ENCODE assay signal across 32 mouse cellular contexts in genomic region chr1:86415144-86415543, GRCm38 (mm10). TPM values are rescaled to one million over a fixed set of nuclear protein-coding genes. Genes with fewer than 3 reads are reported as not detected.
A peak's percentile ranks its signal among the peaks of the same experiment; 100 is the strongest.
DNase-seq lines count a peak whose midpoint lies in the region; ATAC-seq and TF ChIP-seq lines count a peak whose summit lies in the region.
"Had no signal": no experiment of that assay in that cellular context is flagged by ENCODE, and none has a peak within 500 bp of the region (broad histone marks: within the 10 kb centered on the region; RNA-seq: fewer than 3 reads in every experiment).

No protein-coding gene starts in this region.

- peak; percentile 26 to 65; a peak in 3 of 4 replicates for TF ChIP-seq EP300 in MEL (IDR thresholded peaks at IDR 0.05; ENCODE audit: low read depth in 1 of 2, low read length in 2 of 2)

- TF ChIP-seq POLR2A in MEL (IDR thresholded peaks at IDR 0.05; ENCODE audit: control insufficient read depth in 1 of 2, insufficient read depth in 1 of 2, low read depth in 1 of 2, low read length in 2 of 2, poor library complexity in 1 of 2), result no peak

- H3K9me3 ChIP-seq in MEL (replicated peaks; ENCODE audit: insufficient read depth, low read length), result no peaks in the 10 kb centered on the region
- no peaks in the 10 kb centered on the region for H3K9me3 ChIP-seq in hindbrain, embryonic 16.5 days (ENCODE audit: control insufficient read depth, low read length)
- H3K9me3 ChIP-seq: embryonic facial prominence, embryonic 13.5 days; forebrain, embryonic 13.5 days; hindbrain, embryonic 15.5 days; limb, embryonic 12.5 days; liver, embryonic 12.5 days; midbrain, embryonic 15.5 days; neural tube, embryonic 15.5 days had no signal

- peak overlapping the region; percentile 36; the same call in 1 of the 2 replicates for H3K27ac ChIP-seq in MEL (ENCODE audit: control insufficient read depth, low read depth, low read length)
- no peak overlapping the region for H3K27ac ChIP-seq in hindbrain, embryonic 16.5 days (ENCODE audit: low read depth, low read length)
- H3K27ac ChIP-seq: embryonic facial prominence, embryonic 13.5 days; forebrain, embryonic 13.5 days; heart, adult 2 months; hindbrain, embryonic 15.5 days; layer of hippocampus, adult 2 months; limb, embryonic 12.5 days; liver, embryonic 12.5 days; midbrain, embryonic 15.5 days; neural tube, embryonic 15.5 days; stomach, postnatal 0 days had no signal

- peaks cover 0 to 9% of the 10 kb centered on the region in 2 experiments; a peak in 2 of 4 replicates for H3K36me3 ChIP-seq in MEL (ENCODE audit: control insufficient read depth in 1 of 2, insufficient read depth in 2 of 2, low read length in 2 of 2)
- H3K36me3 ChIP-seq in hindbrain, embryonic 16.5 days (ENCODE audit: control insufficient read depth, insufficient read depth, low read length), result no peaks in the 10 kb centered on the region
- H3K36me3 ChIP-seq: embryonic facial prominence, embryonic 13.5 days; hindbrain, embryonic 15.5 days; limb, embryonic 12.5 days; liver, embryonic 12.5 days; midbrain, embryonic 15.5 days; neural tube, embryonic 15.5 days had no signal

- ATAC-seq in hindbrain, embryonic 16.5 days, result no peak

- no peak for TF ChIP-seq CTCF in MEL (IDR thresholded peaks at IDR 0.05 in 2 of 3, conservative IDR thresholded peaks at IDR 0.05 in 1 of 3; ENCODE audit: control insufficient read depth in 1 of 3, insufficient read depth in 1 of 3, low read depth in 2 of 3, low read length in 3 of 3, poor library complexity in 1 of 3, severe bottlenecking in 1 of 3)

- H3K4me1 ChIP-seq in MEL (ENCODE audit: control insufficient read depth in 1 of 2, insufficient read depth in 2 of 2, low read length in 2 of 2), result peaks cover 5 to 31% of the 10 kb centered on the region in 2 experiments
- no peaks in the 10 kb centered on the region for H3K4me1 ChIP-seq in hindbrain, embryonic 16.5 days (ENCODE audit: control insufficient read depth, insufficient read depth, low read depth, low read length)
- H3K4me1 ChIP-seq: forebrain, embryonic 13.5 days; hindbrain, embryonic 15.5 days; limb, embryonic 12.5 days; midbrain, embryonic 15.5 days; neural tube, embryonic 15.5 days had no signal

- peak overlapping the region; percentile 5 to 26; a peak in 2 of 4 replicates for H3K4me3 ChIP-seq in MEL (ENCODE audit: control insufficient read depth in 1 of 2, insufficient read depth in 1 of 2, low read depth in 2 of 2, low read length in 2 of 2)
- H3K4me3 ChIP-seq in hindbrain, embryonic 16.5 days (ENCODE audit: low read length), result no peak overlapping the region
- H3K4me3 ChIP-seq: embryonic facial prominence, embryonic 13.5 days; erythroblast, embryonic 14.5 days; forebrain, embryonic 13.5 days; heart, adult 2 months; hindbrain, embryonic 15.5 days; layer of hippocampus, adult 2 months; limb, embryonic 12.5 days; liver, embryonic 12.5 days; midbrain, embryonic 15.5 days; myocyte; neural tube, embryonic 15.5 days had no signal

- peak overlapping the region; percentile 15 for H3K9ac ChIP-seq in MEL (ENCODE audit: control insufficient read depth, low read depth, low read length, poor library complexity, severe bottlenecking)
- H3K9ac ChIP-seq in hindbrain, embryonic 16.5 days (ENCODE audit: low read depth, low read length), result no peak overlapping the region
- H3K9ac ChIP-seq: embryonic facial prominence, embryonic 13.5 days; forebrain, embryonic 13.5 days; hindbrain, embryonic 15.5 days; limb, embryonic 12.5 days; liver, embryonic 12.5 days; midbrain, embryonic 15.5 days; neural tube, embryonic 15.5 days had no signal

- peak; percentile 54 for DNase-seq in CD4-positive, CD25-positive, alpha-beta regulatory T cell, adult 2 months (ENCODE audit: low read depth, low spot score)
- DNase-seq in MEL (ENCODE audit: low read depth, low spot score), result peak; percentile 65
- peak; percentile 82 for DNase-seq in induced T-regulatory cell, adult 2 months (ENCODE audit: low read depth)
- peak; percentile 54 for DNase-seq in naive thymus-derived CD4-positive, alpha-beta T cell, adult 2 months (ENCODE audit: low read depth)
- DNase-seq in adrenal gland, adult 8-10 months, result no peak
- no peak for DNase-seq in embryo, embryonic 10.5 days (ENCODE audit: low spot score)
- DNase-seq: cerebellum, adult 11 months; cerebellum, adult 9-11 months; kidney, postnatal 25 days; layer of hippocampus, postnatal 36 days; lung, adult 2 months had no signal

- TF ChIP-seq RAD21 in MEL (IDR thresholded peaks at IDR 0.05; ENCODE audit: low read depth, low read length), result no peak

- no peaks in the 10 kb centered on the region for H3K27me3 ChIP-seq in MEL (ENCODE audit: control insufficient read depth in 1 of 2, insufficient read depth in 2 of 2, low read length in 2 of 2)
- no peaks in the 10 kb centered on the region for H3K27me3 ChIP-seq in hindbrain, embryonic 16.5 days (replicated peaks; ENCODE audit: control insufficient read depth, insufficient read depth, low read length)
- H3K27me3 ChIP-seq: embryonic facial prominence, embryonic 13.5 days; forebrain, embryonic 13.5 days; hindbrain, embryonic 15.5 days; limb, embryonic 12.5 days; liver, embryonic 12.5 days; midbrain, embryonic 15.5 days; neural tube, embryonic 15.5 days had no signal

- H3K79me2 ChIP-seq in MEL (ENCODE audit: control insufficient read depth, insufficient read depth, low read length, poor library complexity), result no peaks in the 10 kb centered on the region

- WGBS in hindbrain, embryonic 16.5 days, result 86% methylated on average over 2 of the region's 2 CpGs

- H3K4me2 ChIP-seq in hindbrain, embryonic 16.5 days (ENCODE audit: low read length), result no peak overlapping the region
- H3K4me2 ChIP-seq: embryonic facial prominence, embryonic 13.5 days; forebrain, embryonic 13.5 days; hindbrain, embryonic 15.5 days; limb, embryonic 12.5 days; liver, embryonic 12.5 days; midbrain, embryonic 15.5 days; neural tube, embryonic 15.5 days had no signal

TF ChIP-seq in MEL, 35 proteins besides CTCF, POLR2A, EP300 and RAD21:
- TF ChIP-seq KAT2A (conservative IDR thresholded peaks at IDR 0.05; ENCODE audit: low read depth, low read length) (no peak), GATA1 (IDR thresholded peaks at IDR 0.05; ENCODE audit: low read depth, low read length) (peak; percentile 40; the same call in 1 of the 2 replicates)

RNA-seq across cellular contexts. Expression of gene Nmur1, which starts 10.9 kb away (rescaled TPM):
- total RNA-seq in MEL (2012; rRNA removed), result not detected in 2 replicates
- polyA plus RNA-seq in MEL (2012; ENCODE audit: insufficient read depth in 1 of 2, insufficient read length in 2 of 2, low read depth in 1 of 2, low replicate concordance in 2 of 2, missing spikeins in 1 of 2), result not detected
- total RNA-seq in adrenal gland, adult 8-10 months (2022), result not detected
- 0.13 TPM in 1 of 2 replicates, not detected in the other for polyA plus RNA-seq in hindbrain, embryonic 16.5 days (2015; fragmentation: Nextera tagmentation; extraction: Ambion mirVana)
- total RNA-seq: adrenal gland, postnatal 4 days; gastrocnemius, postnatal 10 days; heart, adult 2 months; heart, postnatal 4 days; layer of hippocampus, adult 2 months; layer of hippocampus, postnatal 36 days had no signal
- polyA plus RNA-seq: embryonic facial prominence, embryonic 13.5 days; erythroblast, embryonic 14.5 days; forebrain, embryonic 13.5 days; heart, adult 2 months; heart, embryonic 16.5 days; kidney, embryonic 14.5 days; limb, embryonic 12.5 days; myocyte had no signal

RNA-seq across cellular contexts. Expression of gene Tex44, which starts 11.0 kb away (rescaled TPM):
- total RNA-seq in MEL (2012; rRNA removed), result not detected in 2 replicates
- not detected for polyA plus RNA-seq in MEL (2012; ENCODE audit: insufficient read depth in 1 of 2, insufficient read length in 2 of 2, low read depth in 1 of 2, low replicate concordance in 2 of 2, missing spikeins in 1 of 2)
- not detected for total RNA-seq in adrenal gland, adult 8-10 months (2022)
- polyA plus RNA-seq in hindbrain, embryonic 16.5 days (2015; fragmentation: Nextera tagmentation; extraction: Ambion mirVana), result not detected in 2 replicates
- total RNA-seq: adrenal gland, postnatal 4 days; gastrocnemius, postnatal 10 days; heart, adult 2 months; heart, postnatal 4 days; layer of hippocampus, adult 2 months; layer of hippocampus, postnatal 36 days; left cerebral cortex, postnatal 10 days had no signal
- polyA plus RNA-seq: embryonic facial prominence, embryonic 13.5 days; erythroblast, embryonic 14.5 days; forebrain, embryonic 13.5 days; frontal cortex, adult 2 months; heart, embryonic 16.5 days; hindbrain, embryonic 15.5 days; intestine, postnatal 0 days; kidney, embryonic 14.5 days; limb, embryonic 12.5 days; liver, embryonic 12.5 days; midbrain, embryonic 15.5 days; myocyte; neural tube, embryonic 15.5 days; stomach, postnatal 0 days had no signal

RNA-seq across cellular contexts. Expression of gene Ncl, which starts 55.9 kb away (rescaled TPM):
- 370 and 422 TPM in 2 replicates for total RNA-seq in MEL (2012; rRNA removed)
- polyA plus RNA-seq in MEL (2012; ENCODE audit: insufficient read depth in 1 of 2, insufficient read length in 2 of 2, low read depth in 1 of 2, low replicate concordance in 2 of 2, missing spikeins in 1 of 2), result 1,000 to 10,000 TPM in 1 of 2 experiments, 100 to 1,000 TPM in 1; 246 to 1,708 TPM
- 100 to 1,000 TPM; 181 to 250 (median 204) TPM for total RNA-seq in adrenal gland, adult 8-10 months (2022)
- 205 and 214 TPM in 2 replicates for polyA plus RNA-seq in hindbrain, embryonic 16.5 days (2015; fragmentation: Nextera tagmentation; extraction: Ambion mirVana)

Comparison
In these comparisons a context has a peak if more than half of its experiments do, and no peak if none do; other contexts are left out.
1. DNase-seq: peak in CD4-positive, CD25-positive, alpha-beta regulatory T cell, adult 2 months (single experiment), MEL (single experiment), induced T-regulatory cell, adult 2 months (single experiment) and naive thymus-derived CD4-positive, alpha-beta T cell, adult 2 months (single experiment); none in adrenal gland, adult 8-10 months (single experiment) and embryo, embryonic 10.5 days (single experiment).